Mouse (Mus musculus) cerebellum, adult 2 months (tissue): ENCODE measurements around the gene Sowaha. TPM values are rescaled to one million over a fixed set of nuclear protein-coding genes. Genes with fewer than 3 reads are reported as not detected.

Experiments
- DNase-seq, 2 experiments: peaks; one replicate each; pipeline ENCODE4 v3.0.0; 2021
- H3K27ac ChIP-seq: fragments of 200-500 bp; 2 replicates; pipeline ENCODE4 v1.5.1; 2012; ENCODE audit warnings: low read length, control low read depth, inconsistent platforms; ENCODE audit not compliant: insufficient read depth
- H3K27me3 ChIP-seq: fragments of 200-500 bp; 2 replicates; pipeline ENCODE4 v1.6.1; 2012; ENCODE audit warnings: inconsistent platforms, mild to moderate bottlenecking, low read length, moderate library complexity; ENCODE audit not compliant: control insufficient read depth, insufficient read depth
- H3K4me1 ChIP-seq: fragments of 200-500 bp; 2 replicates; pipeline ENCODE4 v1.6.1; 2011; ENCODE audit warnings: low read length; ENCODE audit not compliant: control insufficient read depth, insufficient read depth
- H3K4me3 ChIP-seq: fragments of 200-500 bp; replicated peaks from 2 replicates; pipeline ENCODE3; 2011; ENCODE audit warnings: mild to moderate bottlenecking, low read depth, low read length, control low read depth; ENCODE audit not compliant: insufficient read depth
- CTCF ChIP-seq: fragments of 200-500 bp; IDR thresholded peaks from 2 replicates; pipeline ENCODE4 v1.5.1; 2011; ENCODE audit warnings: low read depth, mild to moderate bottlenecking, control low read depth, low read length, moderate library complexity, borderline replicate concordance; ENCODE audit not compliant: insufficient read depth
- POLR2A ChIP-seq: fragments of 200-500 bp; IDR thresholded peaks from 2 replicates; pipeline ENCODE4 v1.6.1; 2011; ENCODE audit warnings: low read length, control low read depth, borderline replicate concordance; ENCODE audit not compliant: insufficient read depth
- WGBS: fragments of 180-500 bp; shearing (Covaris S2); methylation state at CpG from one replicate; pipeline ENCODE4 v1.1.7; 2018; 5-methylcytosine and 5-hydroxymethylcytosine counted together
- polyA plus RNA-seq: library from polyadenylated mRNA; depleted of rRNA; stranded (reverse); fragments of >200 nt; gene quantifications from 2 replicates; pipeline ENCODE4 v1.2.3, GENCODE M21; 2012

Gene Sowaha
- polyA plus RNA-seq, 1 experiment = 23.1 TPM

DNA sequence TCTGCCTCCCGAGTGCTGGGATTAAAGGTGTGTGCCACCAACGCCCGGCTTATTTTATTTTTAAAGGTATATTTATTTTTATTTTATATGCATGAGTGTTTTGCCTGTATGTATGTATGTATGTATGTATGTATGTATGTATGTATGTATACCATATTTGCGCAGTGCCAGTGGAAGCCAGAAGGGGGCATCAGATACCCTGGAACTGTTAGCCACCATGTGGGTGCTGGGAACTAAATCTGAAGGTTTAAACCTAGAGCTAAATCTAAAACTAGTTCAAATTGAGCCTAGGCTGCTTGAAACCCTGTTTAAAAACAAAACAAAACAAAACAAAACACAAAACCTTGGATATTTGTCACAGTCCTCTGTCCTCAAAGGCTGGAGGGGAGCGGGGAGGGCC is 8.9 kb upstream of the Sowaha start:
- WGBS = 97% methylated on average over 5 of the region's 5 CpGs
- H3K27me3 ChIP-seq = no peaks in the 10 kb centered on the region
- no peak for TF ChIP-seq POLR2A
- TF ChIP-seq CTCF = no peak
- H3K27ac ChIP-seq = no peak overlapping the region
- no peak for DNase-seq
- peaks cover 5% of the 10 kb centered on the region; the same call in 1 of the 2 replicates for H3K4me1 ChIP-seq
- H3K4me3 ChIP-seq = no peak overlapping the region

DNA sequence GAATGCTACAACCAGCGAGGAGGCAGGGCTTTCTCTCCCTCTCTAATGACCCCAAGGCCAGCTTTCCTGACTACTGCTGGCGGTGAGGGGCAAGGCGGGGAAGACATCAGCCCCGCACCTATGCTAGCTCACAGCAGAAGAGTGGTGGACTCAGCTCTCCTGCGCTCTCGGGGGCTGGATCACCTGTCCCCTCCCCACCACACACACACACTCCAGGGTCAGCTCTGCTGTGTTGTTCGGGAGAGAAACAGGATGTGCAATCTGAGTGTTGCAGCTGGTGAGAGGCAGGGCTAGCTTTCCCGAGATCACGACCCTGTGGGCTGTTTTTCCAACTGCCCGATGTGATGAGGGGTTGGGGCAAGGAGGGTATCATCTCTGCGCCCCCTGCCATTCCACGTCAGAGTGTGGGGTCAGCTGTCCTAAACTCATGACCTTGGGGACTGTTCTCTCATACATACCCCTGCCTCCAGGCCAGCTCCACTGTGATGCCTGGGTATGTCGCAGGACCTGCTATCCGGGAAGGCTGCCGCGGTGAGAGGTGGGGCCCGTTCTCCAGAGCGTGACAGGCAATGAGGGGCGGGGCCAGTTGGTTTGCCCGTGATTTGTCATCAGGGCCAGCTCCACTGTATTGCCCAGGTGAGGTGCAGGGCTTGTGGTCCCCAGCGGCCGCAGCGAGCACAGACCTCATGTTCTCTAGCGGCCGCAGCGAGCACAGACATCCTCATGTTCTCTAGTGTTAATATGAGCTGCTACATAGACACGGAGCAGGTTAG is 6.9 kb upstream of the Sowaha start:
- peak; percentile 68; the same call in 1 of the 2 replicates for TF ChIP-seq POLR2A
- TF ChIP-seq CTCF = no peak
- H3K27me3 ChIP-seq = no peaks in the 10 kb centered on the region
- peak overlapping the region; percentile 66 for H3K4me3 ChIP-seq
- peaks cover 11% of the 10 kb centered on the region; the same call in 1 of the 2 replicates for H3K4me1 ChIP-seq
- WGBS = 28% methylated on average over 27 of the region's 27 CpGs
- peak overlapping the region; percentile 82 for H3K27ac ChIP-seq
- peak; percentile 85 to 88 for DNase-seq

DNA sequence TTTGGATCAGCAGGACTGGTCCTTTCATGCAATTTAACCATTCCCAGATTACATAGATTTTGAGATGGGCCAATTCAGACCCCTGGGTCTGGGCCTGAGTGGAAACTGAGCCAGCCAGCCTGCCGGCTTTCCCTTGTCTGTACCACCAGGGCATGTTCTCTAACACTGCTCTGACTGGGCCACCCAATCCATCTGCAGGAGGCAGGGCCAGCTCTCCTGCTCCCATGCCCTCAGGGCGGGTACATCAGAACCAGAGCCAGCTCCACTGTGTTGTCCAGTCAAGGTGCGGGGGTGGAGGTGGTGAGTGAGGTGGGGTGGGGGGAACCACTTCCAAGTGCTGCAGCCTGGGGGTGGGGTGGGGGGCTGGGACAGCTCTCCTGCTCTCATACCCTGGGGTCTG is 6.3 kb upstream of the Sowaha start:
- Histone ChIP-seq H3K4me3 (no peak overlapping the region), H3K4me1 (peaks cover 11% of the 10 kb centered on the region; the same call in 1 of the 2 replicates), H3K27ac (peak overlapping the region; percentile 82; the same call in 1 of the 2 replicates), H3K27me3 (no peaks in the 10 kb centered on the region)
- TF ChIP-seq CTCF = no peak
- TF ChIP-seq POLR2A = no peak
- WGBS = 72% methylated on average over 3 of the region's 3 CpGs
- DNase-seq = peak; percentile 39 to 43

DNA sequence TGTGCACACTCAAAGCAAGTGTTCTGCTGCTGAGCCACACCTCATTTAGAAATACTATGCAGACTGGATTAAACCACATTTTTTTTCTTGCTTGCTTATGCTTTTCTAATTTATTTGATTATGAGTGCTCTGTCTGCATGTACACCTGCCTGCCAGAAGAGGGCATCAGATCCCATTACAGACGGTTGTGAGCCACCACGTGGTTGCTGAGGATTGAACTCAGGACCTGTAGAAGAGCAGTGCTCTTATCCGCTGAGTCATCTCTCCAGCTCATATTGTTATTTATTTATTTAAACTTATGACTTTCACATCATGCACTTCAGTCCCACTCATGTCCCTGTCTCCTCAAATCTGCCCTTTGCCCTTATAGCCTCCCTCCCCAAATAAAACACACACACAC is 5.6 kb upstream of the Sowaha start:
- TF ChIP-seq POLR2A (no peak), CTCF (peak; percentile 57)
- peak in 1 of 2 experiments; percentile 48 for DNase-seq
- Histone ChIP-seq H3K27ac (no peak overlapping the region; the same call in 1 of the 2 replicates), H3K27me3 (no peaks in the 10 kb centered on the region), H3K4me1 (peaks cover 11% of the 10 kb centered on the region; the same call in 1 of the 2 replicates), H3K4me3 (no peak overlapping the region)
- 56% methylated on average over 3 of the region's 3 CpGs for WGBS

DNA sequence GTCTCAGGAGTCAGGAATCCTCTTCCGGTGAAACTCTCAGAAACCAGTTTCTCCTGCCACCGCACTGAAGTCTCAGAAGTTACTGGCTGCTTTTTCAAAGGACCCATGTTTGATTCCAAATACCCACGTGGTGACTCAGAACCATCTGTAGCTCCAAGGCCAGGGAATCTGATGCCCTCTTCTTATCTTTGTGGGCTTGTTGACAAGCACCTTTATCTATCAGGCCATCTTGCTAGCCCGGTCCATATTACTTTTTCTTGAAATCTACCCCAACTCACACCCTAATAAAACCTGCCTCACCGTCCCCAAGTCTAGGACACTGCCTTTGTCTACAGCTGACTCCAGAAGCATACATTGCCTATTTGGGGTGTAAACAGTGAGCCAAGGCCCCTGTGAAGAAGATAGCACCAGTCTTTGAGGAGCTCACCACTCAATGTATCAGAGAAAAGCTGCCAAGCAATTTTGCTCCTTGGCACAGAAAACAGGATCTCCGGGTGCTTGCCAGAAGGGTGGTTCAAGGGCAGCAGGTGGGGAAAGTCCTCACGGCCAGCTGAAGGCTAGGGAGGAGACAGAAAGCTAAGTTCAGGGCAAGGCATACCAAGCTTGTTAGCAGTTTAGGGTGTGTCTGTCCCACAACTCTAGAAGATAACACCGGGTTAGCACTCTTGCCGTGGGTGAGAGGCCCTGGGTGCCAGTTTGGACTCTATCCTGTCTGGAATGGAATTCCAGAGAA is 3.3 kb upstream of the Sowaha start:
- H3K4me1 ChIP-seq = peaks cover 11% of the 10 kb centered on the region; the same call in 1 of the 2 replicates
- 33% methylated on average over 9 of the region's 9 CpGs for WGBS
- H3K27me3 ChIP-seq = no peaks in the 10 kb centered on the region

DNA sequence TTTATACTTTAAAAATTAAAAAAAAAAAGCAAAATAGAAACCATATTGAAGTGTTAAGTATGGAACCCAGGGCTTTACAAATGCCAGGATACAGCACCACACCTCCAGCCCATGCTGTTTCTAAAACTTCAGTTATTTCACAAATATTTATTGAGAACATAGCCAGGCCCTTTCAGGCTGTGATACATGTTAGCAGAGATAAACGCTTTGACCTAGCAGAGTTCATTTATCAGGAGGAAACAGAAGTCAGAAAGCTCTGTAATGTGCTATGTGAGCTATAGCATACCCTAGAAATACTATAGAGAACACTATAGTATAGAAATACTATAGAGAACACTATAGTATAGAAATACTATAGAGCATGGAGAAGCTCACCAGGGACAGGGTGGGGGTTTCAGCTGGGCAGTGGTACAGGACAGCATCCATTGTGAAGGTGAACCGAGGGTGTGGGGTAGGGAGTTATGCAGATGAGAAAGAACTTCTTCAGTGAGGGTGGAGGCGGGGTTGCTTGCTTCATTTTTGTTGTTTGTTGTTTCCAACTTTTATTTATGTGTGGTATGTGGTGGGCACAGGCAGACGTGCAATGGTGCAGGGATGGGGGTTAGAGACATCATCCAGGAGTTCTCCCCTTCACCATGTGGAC is 1.1 kb upstream of the Sowaha start:
- 87% methylated on average over 4 of the region's 4 CpGs for WGBS
- no peak overlapping the region for H3K27ac ChIP-seq
- no peak overlapping the region for H3K4me3 ChIP-seq
- no peak for TF ChIP-seq CTCF
- no peak for TF ChIP-seq POLR2A
- no peak for DNase-seq
- no peaks in the 10 kb centered on the region for H3K27me3 ChIP-seq
- H3K4me1 ChIP-seq = peaks cover 6% of the 10 kb centered on the region; the same call in 1 of the 2 replicates

More for the DNA sequence above, 3.3 kb upstream of the Sowaha start:
- Histone ChIP-seq H3K27ac (peak overlapping the region; percentile 7; the same call in 1 of the 2 replicates), H3K4me3 (no peak overlapping the region)
- TF ChIP-seq POLR2A (no peak), CTCF (no peak)
- DNase-seq = peak; percentile 68 to 76

DNA sequence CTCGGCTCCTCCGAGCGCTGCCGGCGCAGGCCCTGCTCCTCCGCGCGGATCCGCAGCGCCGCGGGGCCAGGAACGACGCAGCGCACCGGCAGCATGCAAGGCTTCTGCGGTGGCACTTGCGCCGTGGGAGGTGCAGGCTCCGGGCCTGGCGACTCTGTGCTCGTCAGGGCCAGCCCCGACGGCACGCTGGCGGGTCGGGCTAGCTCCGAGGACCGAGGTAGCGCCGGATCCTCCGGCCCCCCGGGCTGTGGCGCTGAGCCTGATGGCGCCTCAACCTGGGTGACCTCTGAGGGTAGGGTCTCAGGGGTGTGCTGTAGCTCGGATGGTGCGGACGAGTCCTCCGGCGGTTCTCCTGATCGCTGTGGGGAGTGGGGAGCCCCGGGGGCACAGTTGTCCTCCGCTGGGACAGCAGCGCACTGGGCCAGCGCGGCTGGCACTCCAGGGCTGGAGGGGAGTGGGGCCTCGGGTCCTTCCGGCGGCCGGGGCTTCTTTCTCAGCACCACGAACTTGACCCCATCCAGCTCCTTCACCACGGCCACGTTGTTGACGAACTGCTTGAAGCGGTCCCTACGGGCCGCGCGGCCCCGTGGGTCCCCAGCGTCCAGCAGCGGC is 797 bp downstream of the Sowaha start:
- no peaks in the 10 kb centered on the region for H3K27me3 ChIP-seq
- peaks cover 6% of the 10 kb centered on the region; the same call in 1 of the 2 replicates for H3K4me1 ChIP-seq
- no peak for TF ChIP-seq POLR2A
- no peak for TF ChIP-seq CTCF
- peak overlapping the region; percentile 61 for H3K27ac ChIP-seq
- peak overlapping the region; percentile 67 for H3K4me3 ChIP-seq
- under 1% methylated on average over 62 of the region's 62 CpGs for WGBS
- peak; percentile 70 to 75 for DNase-seq
